Mouse (Mus musculus) midbrain, postnatal 0 days (tissue): ENCODE measurements around the gene Tax1bp1. TPM values are rescaled to one million over a fixed set of nuclear protein-coding genes. Genes with fewer than 3 reads are reported as not detected.

Source experiments
- ATAC-seq: fragments of 200-750 bp; cut with Nextera tagmentation; 2 replicates; pipeline ENCODE4 v1.8.0; 2017; ENCODE audit warnings: moderate number of reproducible peaks, mild to moderate bottlenecking, moderate TSS enrichment, moderate library complexity; ENCODE audit not compliant: low FRiP score
- DNase-seq: peaks from one replicate; pipeline ENCODE4 v3.0.0-alpha.2; 2015; ENCODE audit warnings: low spot score
- H3K27ac ChIP-seq: fragments of 300-500 bp; sonication (generic); 2 replicates; pipeline ENCODE4 v1.5.1; 2014; ENCODE audit warnings: low read depth, mild to moderate bottlenecking, low read length, mixed read lengths
- H3K27me3 ChIP-seq: fragments of 300-500 bp; sonication (generic); 2 replicates; pipeline ENCODE4 v1.6.1; 2014; ENCODE audit warnings: low read length, control low read depth, mixed read lengths; ENCODE audit not compliant: insufficient read depth
- H3K36me3 ChIP-seq: fragments of 300-500 bp; sonication (generic); 2 replicates; pipeline ENCODE4 v1.6.1; 2014; ENCODE audit warnings: low read length, control low read depth, mixed read lengths; ENCODE audit not compliant: insufficient read depth
- H3K4me1 ChIP-seq: fragments of 300-500 bp; sonication (generic); 2 replicates; pipeline ENCODE4 v1.6.1; 2014; ENCODE audit warnings: mild to moderate bottlenecking, control low read depth, antibody characterized with exemption, low read length, mixed read lengths; ENCODE audit not compliant: insufficient read depth
- H3K4me2 ChIP-seq: fragments of 300-500 bp; sonication (generic); 2 replicates; pipeline ENCODE4 v1.6.1; 2014; ENCODE audit warnings: low read depth, mild to moderate bottlenecking, low read length, mixed read lengths; ENCODE audit not compliant: poor library complexity, severe bottlenecking
- H3K4me3 ChIP-seq: fragments of 300-500 bp; sonication (generic); 2 replicates; pipeline ENCODE4 v1.5.1; 2014; ENCODE audit warnings: low read depth, mild to moderate bottlenecking, low read length, moderate library complexity
- H3K9ac ChIP-seq: fragments of 300-500 bp; sonication (generic); replicated peaks from 2 replicates; pipeline ENCODE4 v1.6.1; 2014; ENCODE audit warnings: mild to moderate bottlenecking, low read length, moderate library complexity, mixed read lengths; ENCODE audit not compliant: poor library complexity, severe bottlenecking
- H3K9me3 ChIP-seq: fragments of 300-500 bp; sonication (generic); 2 replicates; pipeline ENCODE4 v1.6.1; 2016; ENCODE audit warnings: low read length, control low read depth
- CTCF ChIP-seq: IDR thresholded peaks from 2 replicates; pipeline ENCODE4 v1.5.1; 2016; ENCODE audit warnings: antibody characterized with exemption, mild to moderate bottlenecking
- WGBS: fragments of 180-500 bp; shearing (Covaris S2); extraction: QIAGEN DNeasy Blood & Tissue Kit; methylation state at CpG from one replicate; pipeline ENCODE4 v1.1.7; 2014; 5-methylcytosine and 5-hydroxymethylcytosine counted together
- polyA plus RNA-seq: library from polyadenylated mRNA; unstranded; fragments of >200 nt; fragmentation: Nextera tagmentation; extraction: Ambion mirVana; gene quantifications from 2 replicates; pipeline ENCODE4 v1.2.1, GENCODE M21; 2015
- total RNA-seq: library from RNA; depleted of rRNA; stranded (reverse); fragments of >200 nt; gene quantifications from 2 replicates; pipeline ENCODE4 v1.2.3, GENCODE M21; 2014

Gene Tax1bp1
- total and polyA plus RNA-seq, 2 experiments from 2014 or later = 61.4 to 160 TPM

- no peak for TF ChIP-seq CTCF
- Histone ChIP-seq H3K9ac (no peak overlapping the region), H3K4me1 (no peaks in the 10 kb centered on the region; the same call in 1 of the 2 replicates), H3K4me2 (no peak overlapping the region), H3K4me3 (no peak overlapping the region), H3K36me3 (peaks cover 5% of the 10 kb centered on the region; the same call in 1 of the 2 replicates), H3K27ac (no peak overlapping the region), H3K27me3 (no peaks in the 10 kb centered on the region), H3K9me3 (no peaks in the 10 kb centered on the region)
- ATAC-seq (no peak), DNase-seq (no peak)
- 91% methylated on average over 5 of the region's 5 CpGs for WGBS
These were observed 65.0 kb downstream of the Tax1bp1 start for GRCm38 (mm10) chr6:52778523-52778922.

DNA sequence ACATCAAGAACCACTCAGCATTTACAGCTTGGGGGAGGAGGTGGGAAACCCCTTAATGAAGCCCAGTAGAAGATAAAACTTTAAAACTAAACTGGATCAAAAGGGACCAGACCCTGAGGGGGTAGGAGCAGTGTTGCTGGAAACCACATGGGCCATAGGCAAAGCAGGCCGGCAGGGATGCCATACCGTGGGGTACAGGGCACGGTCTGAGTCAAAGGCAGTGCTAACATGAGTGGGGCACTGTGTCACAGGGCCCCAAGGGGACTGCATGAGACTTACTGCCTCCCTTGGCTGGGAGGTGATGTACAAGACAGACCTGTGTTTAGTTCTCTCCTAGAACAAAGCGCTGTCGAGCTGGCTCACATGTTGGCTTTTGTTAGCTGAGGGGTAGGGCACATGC, 66.0 kb downstream of the Tax1bp1 start:
- Histone ChIP-seq H3K4me1 (no peaks in the 10 kb centered on the region; the same call in 1 of the 2 replicates), H3K9ac (no peak overlapping the region), H3K4me2 (no peak overlapping the region), H3K36me3 (peaks cover 5% of the 10 kb centered on the region; the same call in 1 of the 2 replicates), H3K9me3 (no peaks in the 10 kb centered on the region), H3K4me3 (no peak overlapping the region), H3K27me3 (no peaks in the 10 kb centered on the region), H3K27ac (no peak overlapping the region)
- DNase-seq (no peak), ATAC-seq (no peak)
- WGBS = 78% methylated on average over 5 of the region's 5 CpGs
- TF ChIP-seq CTCF = no peak

DNA sequence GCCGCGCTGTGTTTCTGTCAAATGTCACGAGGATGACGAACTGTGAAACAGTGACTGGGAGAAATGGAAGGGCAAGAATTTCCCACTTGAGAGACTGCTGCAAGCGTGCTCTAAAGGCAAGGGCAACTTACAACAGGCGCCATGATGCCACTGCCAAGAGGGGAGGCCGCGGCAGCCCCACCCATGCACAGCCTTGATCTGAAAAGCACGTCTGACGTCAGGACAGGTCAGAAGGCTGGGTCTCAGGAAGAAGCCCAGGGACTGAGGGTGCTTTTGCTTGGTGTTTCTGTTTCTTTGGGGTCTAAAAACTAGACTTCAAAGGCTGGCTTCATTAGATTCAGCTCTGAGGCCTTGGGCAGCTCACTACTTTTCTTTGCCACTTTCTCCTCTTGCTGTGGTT, 76.8 kb downstream of the Tax1bp1 start:
- no peak overlapping the region for H3K27ac ChIP-seq
- no peak for TF ChIP-seq CTCF
- H3K36me3 ChIP-seq = no peaks in the 10 kb centered on the region
- no peak overlapping the region for H3K9ac ChIP-seq
- DNase-seq = no peak
- no peak overlapping the region for H3K4me3 ChIP-seq
- no peaks in the 10 kb centered on the region for H3K9me3 ChIP-seq
- WGBS = 84% methylated on average over 10 of the region's 10 CpGs
- no peak for ATAC-seq
- 0 out of 2 replicates have a peak, but pooled peaks cover 2% of the 10 kb centered on the region for H3K4me1 ChIP-seq
- H3K4me2 ChIP-seq = no peak overlapping the region
- H3K27me3 ChIP-seq = no peaks in the 10 kb centered on the region

DNA sequence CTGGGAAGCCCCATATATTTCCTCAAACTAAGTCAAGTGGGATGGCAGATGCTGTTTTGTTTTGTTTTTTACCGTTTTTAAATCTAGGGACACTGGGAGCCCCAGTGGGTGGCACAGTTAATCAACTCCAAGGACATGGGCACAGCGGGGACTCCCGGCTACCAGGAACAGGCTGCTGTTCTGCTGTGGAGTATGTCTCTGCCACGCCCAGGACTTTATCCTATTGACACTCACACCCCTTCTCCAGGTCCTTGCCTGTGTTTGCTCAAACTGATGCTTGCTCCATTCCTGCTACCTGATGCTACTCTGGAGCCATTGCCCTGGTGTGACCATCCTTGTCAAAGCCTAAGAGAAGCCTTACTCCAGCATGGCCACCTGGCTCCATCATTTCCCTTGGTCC, 77.3 kb downstream of the Tax1bp1 start:
- H3K9me3 ChIP-seq = no peaks in the 10 kb centered on the region
- H3K36me3 ChIP-seq = no peaks in the 10 kb centered on the region
- 0 out of 2 replicates have a peak, but pooled peaks cover 2% of the 10 kb centered on the region for H3K4me1 ChIP-seq
- no peak overlapping the region for H3K4me3 ChIP-seq
- ATAC-seq (no peak), DNase-seq (no peak)
- WGBS = 85% methylated on average over 4 of the region's 4 CpGs
- TF ChIP-seq CTCF = no peak
- H3K9ac ChIP-seq = no peak overlapping the region
- H3K27me3 ChIP-seq = no peaks in the 10 kb centered on the region
- H3K27ac ChIP-seq = no peak overlapping the region
- H3K4me2 ChIP-seq = no peak overlapping the region

DNA sequence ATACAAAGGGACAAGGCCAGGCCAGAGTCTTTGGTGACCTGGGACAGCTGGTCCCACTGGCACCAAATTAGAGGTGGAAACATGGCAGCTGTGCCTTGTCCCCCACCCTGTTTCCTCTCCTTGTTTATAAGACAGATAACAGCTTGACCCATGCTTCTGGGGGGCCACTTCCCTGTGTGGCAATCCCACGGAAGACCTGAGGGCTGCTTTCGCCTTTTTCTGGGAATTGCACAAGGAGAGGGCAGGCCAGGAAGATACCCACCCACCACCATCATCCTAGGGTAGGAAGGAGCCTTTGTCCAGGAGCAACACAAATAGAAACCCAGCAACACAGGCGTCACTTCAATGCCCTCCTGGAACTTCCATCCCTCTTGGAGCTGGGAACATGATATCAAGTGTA, 78.9 kb downstream of the Tax1bp1 start:
- Histone ChIP-seq H3K27ac (no peak overlapping the region), H3K36me3 (no peaks in the 10 kb centered on the region), H3K4me1 (0 out of 2 replicates have a peak, but pooled peaks cover 5% of the 10 kb centered on the region), H3K4me3 (no peak overlapping the region), H3K27me3 (no peaks in the 10 kb centered on the region), H3K9ac (no peak overlapping the region), H3K4me2 (no peak overlapping the region), H3K9me3 (no peaks in the 10 kb centered on the region)
- TF ChIP-seq CTCF = no peak
- whole genome bisulfite sequencing = 93% methylated on average over 3 of the region's 3 CpGs
- DNase-seq (no peak), ATAC-seq (no peak)

DNA sequence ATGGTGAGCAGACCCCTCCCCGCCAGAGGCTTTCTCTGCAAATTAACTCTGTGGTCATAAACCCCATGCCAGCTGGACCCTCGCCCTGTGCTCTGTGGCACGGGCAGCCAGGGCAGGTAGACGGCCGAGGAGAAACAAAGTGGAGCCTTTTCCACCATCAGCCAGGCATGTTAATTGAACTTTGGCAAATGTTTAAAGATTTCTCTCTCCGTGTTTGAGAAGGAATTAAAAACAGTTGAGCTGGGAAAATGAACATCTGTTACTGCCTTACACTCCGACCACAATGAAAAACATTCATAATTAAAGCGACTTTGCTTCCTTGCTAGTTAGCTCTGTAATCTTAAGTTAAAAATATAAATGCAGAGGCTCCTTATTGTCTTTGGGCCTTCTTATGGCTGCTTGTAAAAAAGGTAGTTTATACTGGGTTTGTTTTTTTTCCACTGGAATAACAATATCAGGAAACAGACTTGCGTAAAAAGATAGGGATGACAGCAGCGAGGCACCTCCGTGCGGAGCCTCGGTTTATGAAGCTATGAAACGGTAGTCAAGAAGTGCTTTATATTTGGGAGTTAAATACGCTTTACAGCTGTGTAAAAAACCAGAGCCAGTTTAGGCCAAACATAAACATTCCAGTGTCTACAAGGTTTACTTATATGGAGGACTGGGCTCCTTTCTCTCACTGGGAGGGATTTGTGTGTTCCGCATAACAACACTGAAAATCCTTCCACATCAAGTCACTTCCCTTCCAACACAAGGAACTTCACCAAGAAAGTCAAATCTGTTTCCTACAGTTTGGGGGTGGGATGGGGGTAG, 81.7 kb downstream of the Tax1bp1 start:
- no peak overlapping the region for H3K9ac ChIP-seq
- no peaks in the 10 kb centered on the region for H3K9me3 ChIP-seq
- H3K27me3 ChIP-seq = no peaks in the 10 kb centered on the region
- no peak overlapping the region for H3K4me2 ChIP-seq
- ATAC-seq (no peak), DNase-seq (no peak)
- H3K4me3 ChIP-seq = no peak overlapping the region
- H3K4me1 ChIP-seq = 0 out of 2 replicates have a peak, but pooled peaks cover 3% of the 10 kb centered on the region
- no peak overlapping the region for H3K27ac ChIP-seq
- 63% methylated on average over 16 of the region's 16 CpGs for WGBS
- H3K36me3 ChIP-seq = no peaks in the 10 kb centered on the region
- no peak for TF ChIP-seq CTCF
